Mouse (Mus musculus): ENCODE results near the gene Vmn1r89.

The Vmn1r89 gene

DNA sequence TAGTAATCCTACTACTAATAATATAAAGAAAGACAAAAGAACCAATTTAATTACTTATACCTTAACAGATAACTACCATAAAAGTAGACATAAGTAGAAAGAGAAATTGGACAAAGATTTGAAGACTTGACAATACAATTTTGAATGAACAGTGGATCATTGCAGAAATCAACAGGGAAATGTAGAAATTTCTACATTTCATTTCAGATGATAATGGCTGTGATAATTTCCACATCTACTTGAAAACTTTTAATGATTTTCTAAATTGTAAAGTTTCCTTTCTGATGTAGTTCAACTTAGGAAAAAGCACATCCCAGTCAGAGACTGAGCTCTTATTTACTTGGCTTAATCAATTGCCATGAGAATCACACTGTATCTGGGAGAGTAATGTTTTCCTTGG is at the start of gene Vmn1r89:
TSS of gene Vmn1r89 (plus strand) at position 301 of the 400 bp plus-strand sequence.
- DNase-seq (ENCODE audit: low spot score in 2 of 2): no peak

GRCm38 (mm10) chr7:13260746-13261700 is 48.2 kb downstream of the Vmn1r89 start:
- no peak for DNase-seq (ENCODE audit: low spot score in 2 of 2)

DNA sequence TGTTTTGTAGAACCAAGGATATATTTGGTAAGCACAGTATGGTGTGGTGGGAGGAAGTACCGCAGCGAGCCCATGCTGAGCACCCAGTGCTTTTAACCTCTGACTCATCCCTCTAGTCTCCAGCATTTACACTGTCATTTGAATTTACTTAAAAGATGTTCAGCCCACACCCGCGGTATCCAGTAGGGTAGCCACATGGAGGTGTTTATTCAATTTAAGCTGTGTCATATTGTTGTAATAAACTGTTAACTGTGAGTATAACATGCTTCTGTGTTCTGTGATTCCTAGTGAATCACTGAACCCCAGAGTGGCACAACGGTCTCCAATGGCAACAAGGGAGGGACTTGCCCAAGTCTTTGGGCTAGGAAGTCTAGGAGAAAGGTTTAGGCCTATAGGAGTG is 51.0 kb downstream of the Vmn1r89 start:
- no peak for DNase-seq (ENCODE audit: low spot score in 2 of 2)

GRCm38 (mm10) chr7:13264396-13264795 is 51.6 kb downstream of the Vmn1r89 start:
- no peak for DNase-seq (ENCODE audit: low spot score in 2 of 2)

DNA sequence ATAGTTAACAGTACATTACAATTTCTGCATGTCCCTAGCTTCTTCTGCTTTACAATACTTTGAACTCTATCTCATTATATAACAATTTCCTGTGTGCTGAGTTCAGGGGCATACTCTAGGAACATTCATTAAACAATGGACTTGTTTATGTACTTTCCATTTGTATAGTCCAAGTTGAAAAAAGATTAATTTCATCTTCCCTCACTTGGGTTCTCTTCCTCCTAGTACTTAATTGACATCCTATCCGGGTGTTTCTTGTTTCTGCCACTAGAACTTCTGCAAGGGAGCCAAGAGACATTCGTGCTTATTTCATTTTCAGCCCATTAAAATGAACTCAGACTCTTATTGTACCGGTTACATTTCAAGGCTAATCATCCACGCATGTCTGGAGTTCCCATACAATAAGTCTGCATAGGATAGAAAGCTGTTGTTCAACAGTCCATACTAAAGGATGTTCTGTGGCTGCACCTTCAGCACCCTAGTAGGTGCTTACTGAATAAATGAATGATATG is 56.0 kb downstream of the Vmn1r89 start:
- no peak for DNase-seq (ENCODE audit: low spot score in 2 of 2)

DNA sequence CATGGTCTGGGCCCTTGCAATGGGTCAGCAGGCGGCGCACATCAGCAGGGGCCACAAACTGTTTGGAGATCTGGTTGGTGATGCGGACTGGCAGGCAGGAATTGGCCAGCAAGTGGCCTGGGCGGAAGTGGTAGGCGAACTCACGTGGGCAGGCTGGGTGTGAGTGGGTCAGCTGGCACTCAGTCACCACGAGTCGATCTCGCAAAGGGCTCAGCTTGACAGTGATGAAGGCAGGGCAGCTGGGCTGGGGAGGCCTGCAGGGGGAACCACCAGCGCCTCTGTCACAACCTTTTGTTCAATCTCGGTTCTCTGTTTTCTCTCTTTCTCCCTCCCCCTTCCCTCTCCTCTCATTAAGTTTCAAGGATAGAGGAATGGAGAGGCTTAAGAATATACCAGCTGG is 56.6 kb downstream of the Vmn1r89 start:
- DNase-seq (ENCODE audit: low spot score in 2 of 2): no peak

Data from right cerebral cortex, postnatal 36 days (tissue).